Mouse (Mus musculus): ENCODE measurements around the gene Ogfod3.

DNA sequence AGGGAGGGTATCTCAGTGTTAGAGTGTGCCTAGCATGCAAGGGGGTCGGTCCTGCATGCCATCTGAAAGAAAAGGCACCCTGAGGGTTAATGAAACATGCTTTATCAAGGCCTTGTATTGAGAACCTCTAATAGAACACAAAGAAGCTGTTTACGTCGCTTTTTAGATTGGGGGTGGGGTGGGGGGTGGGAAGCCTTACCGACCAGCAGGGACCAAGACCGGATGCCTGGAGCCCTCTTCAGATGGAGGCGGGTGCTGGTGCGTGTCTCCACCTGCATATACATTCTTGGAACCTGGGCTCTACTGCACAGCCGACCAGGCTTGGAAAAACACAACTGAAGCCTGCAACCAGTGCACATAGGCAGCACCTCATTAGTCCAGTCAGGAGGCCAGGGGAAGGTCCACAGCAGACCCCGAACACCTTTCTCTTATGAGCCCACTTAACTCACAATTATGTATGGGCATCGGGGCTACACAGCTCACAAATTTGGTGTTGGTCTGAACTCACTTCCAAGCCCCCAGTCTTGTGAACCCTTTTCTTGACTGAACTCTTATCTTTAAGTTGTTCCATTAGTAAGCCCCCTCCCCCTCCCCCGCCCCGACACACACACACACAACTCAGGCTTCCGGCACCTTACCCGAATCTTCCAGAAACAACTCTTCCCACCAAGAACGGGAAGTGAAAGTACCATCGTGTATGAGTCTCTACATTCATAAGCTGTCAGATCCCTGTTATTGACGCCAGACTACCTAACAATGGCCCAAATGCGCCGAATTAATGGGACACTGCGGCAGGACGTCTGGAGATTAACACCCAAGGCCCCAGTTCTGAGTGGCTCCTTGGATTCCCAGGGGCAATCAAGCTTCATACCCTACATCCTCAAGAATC lies 23.9 kb upstream of the Ogfod3 start:
- TF ChIP-seq GATA1 (IDR thresholded peaks at IDR 0.05; ENCODE audit: borderline replicate concordance, low read length) = no peak
- no peak for TF ChIP-seq FLI1 (IDR thresholded peaks at IDR 0.05; ENCODE audit: low read length)

Measured in megakaryocyte, embryonic 14.5 days (primary cell).